Mouse (Mus musculus): ENCODE measurements around the gene H3f3a.

- TF ChIP-seq POLR2A (IDR thresholded peaks at IDR 0.05; ENCODE audit: insufficient read length, low read depth) = no peak
- TF ChIP-seq USF1 (IDR thresholded peaks at IDR 0.05; ENCODE audit: low read depth) = no peak
- no peak for TF ChIP-seq TCF12 (IDR thresholded peaks at IDR 0.05; ENCODE audit: insufficient read depth, poor library complexity, severe bottlenecking)
- no peak for TF ChIP-seq MYOG (IDR thresholded peaks at IDR 0.05; ENCODE audit: control insufficient read depth in 1 of 3, insufficient read depth in 1 of 3, insufficient read length in 2 of 3, low read depth in 2 of 3)
- no peak for TF ChIP-seq MAX (IDR thresholded peaks at IDR 0.05; ENCODE audit: low read depth)
- TF ChIP-seq REST (IDR thresholded peaks at IDR 0.05; ENCODE audit: insufficient read depth, insufficient read length) = no peak
- TF ChIP-seq MYOD1 (IDR thresholded peaks at IDR 0.05; ENCODE audit: control insufficient read depth in 1 of 3, insufficient read length in 2 of 3, low read depth in 2 of 3) = no peak
- no peak for TF ChIP-seq E2F4 (IDR thresholded peaks at IDR 0.05; ENCODE audit: insufficient read depth)
Measured at GRCm38 (mm10) chr1:180765393-180765792, 48.4 kb downstream of the H3f3a start.

All from myocyte (in vitro differentiated cells).